Mouse (Mus musculus): ENCODE results near the gene Tmsb4x. TPM values are rescaled to one million over a fixed set of nuclear protein-coding genes. Genes with fewer than 3 reads are reported as not detected.

The Tmsb4x gene
- polyA plus RNA-seq, 1 experiment from 2014 or later = 1,269 TPM

DNA sequence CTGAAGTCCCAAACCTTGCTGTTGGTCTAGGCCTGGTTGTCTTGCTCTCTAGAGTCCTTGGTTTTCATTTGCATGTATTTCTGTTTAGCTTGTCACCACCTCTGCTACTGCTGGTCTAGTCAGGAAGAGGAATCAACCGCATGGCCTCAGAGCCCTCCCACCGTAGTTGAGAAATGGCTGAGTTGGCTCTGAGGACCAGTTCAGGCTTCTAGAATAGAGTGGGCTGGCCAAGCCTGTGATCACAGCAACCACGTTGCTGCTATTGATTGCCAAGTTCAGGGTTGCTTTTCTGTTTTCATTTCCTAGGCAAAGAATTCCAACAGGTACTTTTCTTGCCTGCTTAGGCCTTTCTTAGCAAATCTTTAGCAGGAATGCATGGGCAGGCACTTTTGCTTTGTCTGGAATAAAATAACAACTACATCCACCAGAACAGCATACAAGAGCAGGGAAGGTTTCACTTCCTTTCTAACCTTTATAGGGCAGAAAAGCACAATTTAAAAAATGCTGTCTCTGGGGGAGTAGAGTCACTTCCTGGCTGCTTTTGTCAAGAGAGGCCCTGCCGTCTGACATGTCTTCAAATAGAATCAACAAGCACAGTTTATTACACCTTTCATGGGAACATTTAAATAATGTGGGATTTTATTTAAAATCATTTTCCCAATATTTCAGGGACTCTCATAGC is 29.0 kb downstream of the Tmsb4x start:
- no peaks in the 10 kb centered on the region for H3K9me3 ChIP-seq (replicated peaks)
- H3K4me1 ChIP-seq (replicated peaks) = no peaks in the 10 kb centered on the region
- H3K9ac ChIP-seq = no peak overlapping the region
- H3K4me3 ChIP-seq (replicated peaks) = no peak overlapping the region
- no peak for ATAC-seq (ENCODE audit: low read depth)
- 32% methylated on average over 4 of the region's 4 CpGs for WGBS (ENCODE audit: insufficient replicate concordance)
- H3K27me3 ChIP-seq = no peaks in the 10 kb centered on the region; the same call in 1 of the 2 replicates
- H3K4me2 ChIP-seq = no peak overlapping the region
- H3K27ac ChIP-seq = no peak overlapping the region
- no peak for DNase-seq
- no peaks in the 10 kb centered on the region for H3K36me3 ChIP-seq

DNA sequence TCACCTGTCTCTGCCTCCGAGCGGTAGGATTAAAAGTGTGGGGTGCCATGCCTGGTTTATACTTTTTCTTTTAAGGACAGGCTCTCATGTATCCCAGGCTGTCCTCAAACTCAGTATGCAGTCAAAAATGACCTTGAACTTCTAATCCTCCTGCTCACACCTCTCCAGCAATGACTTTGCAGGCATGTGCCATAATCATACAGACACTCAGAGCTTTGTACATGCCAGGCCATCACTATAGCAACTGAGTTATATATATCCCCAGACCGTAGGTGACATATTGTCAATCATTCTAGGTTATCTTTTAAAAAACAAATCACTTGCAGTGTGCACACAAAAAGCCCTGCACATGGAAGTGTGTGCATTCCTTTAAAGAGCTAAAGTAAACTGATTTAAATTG is 29.6 kb downstream of the Tmsb4x start:
- Histone ChIP-seq H3K4me3 (replicated peaks) (no peak overlapping the region), H3K9ac (no peak overlapping the region), H3K4me1 (replicated peaks) (no peaks in the 10 kb centered on the region), H3K36me3 (no peaks in the 10 kb centered on the region), H3K4me2 (no peak overlapping the region), H3K27me3 (no peaks in the 10 kb centered on the region; the same call in 1 of the 2 replicates), H3K27ac (no peak overlapping the region), H3K9me3 (replicated peaks) (no peaks in the 10 kb centered on the region)
- ATAC-seq (ENCODE audit: low read depth) = no peak
- 59% methylated on average over 3 of the region's 3 CpGs for WGBS (ENCODE audit: insufficient replicate concordance)
- no peak for DNase-seq

DNA sequence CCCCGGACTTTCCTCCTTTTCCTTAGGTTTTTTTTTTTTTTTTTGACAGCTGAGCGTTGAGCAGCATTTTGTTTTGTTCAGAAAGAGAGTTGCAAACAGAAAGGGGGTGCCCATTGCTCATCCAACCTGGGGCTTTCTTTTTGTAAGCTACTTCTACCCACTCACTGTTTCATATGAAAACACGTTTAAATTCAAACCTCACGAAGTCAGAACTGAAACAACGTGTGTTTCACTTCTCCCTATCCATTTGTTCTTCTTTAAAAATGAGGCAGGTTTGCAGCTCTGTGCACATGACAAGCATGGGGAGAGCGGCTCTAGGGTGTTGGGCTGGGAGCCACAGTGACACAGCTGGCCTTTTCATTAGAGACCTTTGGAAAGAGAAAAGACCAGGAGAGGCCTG is 33.8 kb downstream of the Tmsb4x start:
- Histone ChIP-seq H3K27ac (no peak overlapping the region), H3K9me3 (replicated peaks) (no peaks in the 10 kb centered on the region), H3K4me2 (no peak overlapping the region), H3K9ac (no peak overlapping the region), H3K36me3 (no peaks in the 10 kb centered on the region), H3K27me3 (no peaks in the 10 kb centered on the region), H3K4me3 (replicated peaks) (no peak overlapping the region), H3K4me1 (replicated peaks) (no peaks in the 10 kb centered on the region)
- ATAC-seq (ENCODE audit: low read depth) = no peak
- 55% methylated on average over 6 of the region's 6 CpGs for WGBS (ENCODE audit: insufficient replicate concordance)
- no peak for DNase-seq

DNA sequence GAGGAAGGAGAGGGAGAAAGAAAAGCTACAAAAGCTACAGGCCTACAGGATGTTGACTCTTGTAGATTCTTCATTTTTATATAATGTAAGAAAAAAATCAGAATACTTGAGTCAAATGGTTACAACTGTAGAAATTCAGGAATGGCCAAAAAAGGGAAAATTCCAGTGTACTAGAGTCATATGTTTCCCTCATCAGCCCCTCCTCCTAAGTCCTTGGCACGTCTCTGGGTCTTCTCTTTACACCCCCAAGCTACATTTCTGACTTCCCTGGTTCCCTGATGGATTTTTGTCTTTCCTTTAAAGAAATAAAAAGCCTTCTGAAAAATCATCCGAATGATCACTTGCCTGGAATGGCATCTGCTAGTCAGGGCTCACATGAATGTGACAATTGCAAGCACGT is 34.8 kb downstream of the Tmsb4x start:
- WGBS (ENCODE audit: insufficient replicate concordance) = 49% methylated on average over 3 of the region's 3 CpGs
- Histone ChIP-seq H3K27me3 (no peaks in the 10 kb centered on the region), H3K9ac (no peak overlapping the region), H3K4me2 (no peak overlapping the region), H3K4me1 (replicated peaks) (no peaks in the 10 kb centered on the region), H3K27ac (no peak overlapping the region), H3K36me3 (no peaks in the 10 kb centered on the region), H3K4me3 (replicated peaks) (no peak overlapping the region), H3K9me3 (replicated peaks) (no peaks in the 10 kb centered on the region)
- ATAC-seq (ENCODE audit: low read depth) (no peak), DNase-seq (no peak)

GRCm38 (mm10) chrX:167172256-167172655 is 36.9 kb downstream of the Tmsb4x start:
- Histone ChIP-seq H3K27me3 (no peaks in the 10 kb centered on the region; the same call in 1 of the 2 replicates), H3K36me3 (no peaks in the 10 kb centered on the region), H3K27ac (no peak overlapping the region), H3K4me1 (replicated peaks) (no peaks in the 10 kb centered on the region), H3K9me3 (replicated peaks) (no peaks in the 10 kb centered on the region), H3K4me2 (no peak overlapping the region), H3K4me3 (replicated peaks) (no peak overlapping the region), H3K9ac (no peak overlapping the region)
- ATAC-seq (ENCODE audit: low read depth) (no peak), DNase-seq (no peak)
- 39% methylated on average over 2 of the region's 2 CpGs for WGBS (ENCODE audit: insufficient replicate concordance)

- no peaks in the 10 kb centered on the region for H3K4me1 ChIP-seq (replicated peaks)
- no peak overlapping the region for H3K9ac ChIP-seq
- no peaks in the 10 kb centered on the region; the same call in 1 of the 2 replicates for H3K27me3 ChIP-seq
- H3K9me3 ChIP-seq (replicated peaks) = no peaks in the 10 kb centered on the region
- 22% methylated on average over 2 of the region's 2 CpGs for WGBS (ENCODE audit: insufficient replicate concordance)
- H3K27ac ChIP-seq = no peak overlapping the region
- no peak overlapping the region for H3K4me2 ChIP-seq
- H3K36me3 ChIP-seq = no peaks in the 10 kb centered on the region
- H3K4me3 ChIP-seq (replicated peaks) = no peak overlapping the region
- DNase-seq (no peak), ATAC-seq (ENCODE audit: low read depth) (no peak)
Observed at GRCm38 (mm10) chrX:167171281-167171680, 37.8 kb downstream of the Tmsb4x start.

DNA sequence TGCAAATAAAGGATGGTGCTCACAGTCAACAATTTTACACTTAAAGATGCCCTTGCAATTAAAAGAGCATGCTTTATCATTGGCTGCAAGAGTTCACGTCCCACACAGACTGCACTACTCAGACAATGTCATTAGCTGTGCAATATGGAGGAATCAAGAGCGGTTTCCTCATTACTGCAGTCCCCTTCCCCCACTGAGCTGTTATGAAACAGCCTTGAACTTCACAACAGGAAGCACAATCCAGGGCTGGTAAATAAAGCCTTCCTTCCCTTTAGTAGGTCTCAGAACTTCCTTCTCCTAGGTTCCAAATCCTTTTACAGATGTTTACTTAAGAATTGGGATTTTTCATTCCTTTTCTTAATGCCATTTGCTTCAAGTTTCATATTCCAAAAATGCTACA is 41.8 kb downstream of the Tmsb4x start:
- ATAC-seq (ENCODE audit: low read depth) = no peak
- no peak for DNase-seq
- no peaks in the 10 kb centered on the region for H3K9me3 ChIP-seq (replicated peaks)
- H3K36me3 ChIP-seq = no peaks in the 10 kb centered on the region
- no peak overlapping the region for H3K4me3 ChIP-seq (replicated peaks)
- H3K4me1 ChIP-seq (replicated peaks) = no peaks in the 10 kb centered on the region
- 26% methylated on average over 2 of the region's 2 CpGs for WGBS (ENCODE audit: insufficient replicate concordance)
- no peaks in the 10 kb centered on the region; the same call in 1 of the 2 replicates for H3K27me3 ChIP-seq
- H3K4me2 ChIP-seq = no peak overlapping the region
- H3K9ac ChIP-seq = no peak overlapping the region
- no peak overlapping the region for H3K27ac ChIP-seq

- no peaks in the 10 kb centered on the region for H3K4me1 ChIP-seq (replicated peaks)
- H3K36me3 ChIP-seq = no peaks in the 10 kb centered on the region
- H3K4me3 ChIP-seq (replicated peaks) = no peak overlapping the region
- H3K9me3 ChIP-seq (replicated peaks) = no peaks in the 10 kb centered on the region
- H3K27me3 ChIP-seq = no peaks in the 10 kb centered on the region; the same call in 1 of the 2 replicates
- no peak for ATAC-seq (ENCODE audit: low read depth)
- WGBS (ENCODE audit: insufficient replicate concordance) = 65% methylated on average over 1 of the region's 1 CpGs
- DNase-seq = no peak
- H3K9ac ChIP-seq = no peak overlapping the region
- no peak overlapping the region for H3K4me2 ChIP-seq
- H3K27ac ChIP-seq = no peak overlapping the region
Observed at GRCm38 (mm10) chrX:167166051-167166450, 43.1 kb downstream of the Tmsb4x start.

DNA sequence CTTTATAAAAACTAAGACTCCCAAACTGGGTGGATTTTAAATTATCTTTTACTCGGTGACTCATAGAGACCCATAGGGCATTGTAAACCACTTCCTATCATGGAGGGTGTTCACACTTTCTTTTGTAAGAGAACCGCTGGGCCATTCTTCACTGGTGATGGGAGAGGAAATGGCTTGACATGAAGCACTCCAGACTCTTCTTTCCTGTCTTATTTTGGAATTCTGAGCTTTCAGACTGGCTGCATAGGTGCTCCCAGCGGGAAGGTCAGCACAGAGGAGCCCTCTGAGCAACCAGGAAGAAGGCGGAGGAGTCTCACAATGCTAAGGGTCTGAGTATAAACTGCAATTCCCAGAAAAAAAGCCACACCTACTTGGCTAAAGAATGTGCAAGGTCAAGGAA is 51.4 kb downstream of the Tmsb4x start:
- 52% methylated on average over 4 of the region's 4 CpGs for WGBS (ENCODE audit: insufficient replicate concordance)
- no peaks in the 10 kb centered on the region for H3K9me3 ChIP-seq (replicated peaks)
- ATAC-seq (ENCODE audit: low read depth) = no peak
- H3K4me3 ChIP-seq (replicated peaks) = no peak overlapping the region
- no peaks in the 10 kb centered on the region for H3K4me1 ChIP-seq (replicated peaks)
- no peaks in the 10 kb centered on the region for H3K36me3 ChIP-seq
- no peak overlapping the region for H3K9ac ChIP-seq
- H3K4me2 ChIP-seq = no peak overlapping the region
- no peak for DNase-seq
- no peaks in the 10 kb centered on the region for H3K27me3 ChIP-seq
- H3K27ac ChIP-seq = no peak overlapping the region

Other genes starting within 250 kb of the Tmsb4x start
- gene Tlr8, start 55.0 kb upstream of the Tmsb4x start, polyA plus RNA-seq (2015; fragmentation: Nextera tagmentation; extraction: Ambion mirVana) = 0.36 and 0.37 TPM in 2 replicates
- 0.22 and 0.38 TPM in 2 replicates for gene Tlr7, start 121.2 kb upstream of the Tmsb4x start, polyA plus RNA-seq (2015; fragmentation: Nextera tagmentation; extraction: Ambion mirVana)
- 11.8 and 13.1 TPM in 2 replicates for gene Prps2, start 173.4 kb upstream of the Tmsb4x start, polyA plus RNA-seq (2015; fragmentation: Nextera tagmentation; extraction: Ambion mirVana)